Comparison of ENCODE assay signal across 16 mouse cellular contexts in the genomic region with DNA sequence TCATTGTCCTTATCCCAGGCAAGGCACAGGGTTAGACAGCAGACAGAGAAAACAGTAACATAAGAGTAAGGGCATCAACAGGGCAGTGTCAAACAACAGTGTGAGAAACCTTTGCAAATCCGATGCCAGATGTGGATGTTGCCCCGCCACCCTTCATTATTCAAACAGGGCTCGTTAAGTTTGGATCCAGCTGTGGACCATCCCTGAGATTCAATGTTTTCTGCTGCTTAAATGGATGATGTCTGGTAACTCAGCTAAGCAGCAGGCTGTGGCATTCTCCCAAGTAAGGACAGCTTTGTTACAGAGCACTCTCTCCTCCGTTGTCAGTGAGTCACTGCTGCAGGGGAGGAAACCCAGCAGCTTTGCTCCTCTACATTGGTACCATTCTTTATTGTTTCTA. TPM values are rescaled to one million over a fixed set of nuclear protein-coding genes. Genes with fewer than 3 reads are reported as not detected.
DNase-seq lines count a peak whose midpoint lies in the region; ATAC-seq lines count a peak whose summit lies in the region.
"Had no signal": no experiment of that assay in that cellular context is flagged by ENCODE, and none has a peak within 500 bp of the region (broad histone marks: within the 10 kb centered on the region; RNA-seq: fewer than 3 reads in every experiment).

No protein-coding gene starts in this region.

- ATAC-seq in neural tube, embryonic 15.5 days (ENCODE audit: low FRiP score) = no peak
- ATAC-seq: intestine, embryonic 15.5 days had no signal

- peaks cover 48% of the 10 kb centered on the region for H3K36me3 ChIP-seq in neural tube, embryonic 15.5 days

- no peak overlapping the region for H3K9ac ChIP-seq in neural tube, embryonic 15.5 days (replicated peaks)
- H3K9ac ChIP-seq: heart, embryonic 15.5 days; hindbrain, embryonic 13.5 days; intestine, embryonic 15.5 days; liver, embryonic 15.5 days had no signal

- DNase-seq in kidney, adult 18-20 months = peak; percentile 1
- no peak for DNase-seq in kidney, postnatal 14 days
- DNase-seq in right cerebral cortex, adult 2 months (ENCODE audit: low spot score in 2 of 2) = peak; percentile 64 to 69
- no peak for DNase-seq in right cerebral cortex, postnatal 10 days (ENCODE audit: low spot score in 2 of 2)
- DNase-seq in left cerebral cortex, adult 18-20 months (ENCODE audit: low spot score in 2 of 2) = peak; percentile 55 to 69
- no peak for DNase-seq in kidney, postnatal 36 days
- DNase-seq: cerebellum, adult 18-20 months; kidney, postnatal 10 days; lung, postnatal 14 days; retina, postnatal 1 day had no signal

- H3K4me3 ChIP-seq in neural tube, embryonic 15.5 days (replicated peaks) = no peak overlapping the region
- H3K4me3 ChIP-seq: heart, embryonic 15.5 days; hindbrain, embryonic 13.5 days; intestine, embryonic 15.5 days; liver, embryonic 15.5 days had no signal

- no peaks in the 10 kb centered on the region for H3K9me3 ChIP-seq in neural tube, embryonic 15.5 days (replicated peaks)
- H3K9me3 ChIP-seq: heart, embryonic 15.5 days; hindbrain, embryonic 13.5 days; intestine, embryonic 15.5 days; liver, embryonic 15.5 days had no signal

- 78% methylated on average over 4 of the region's 4 CpGs for WGBS in neural tube, embryonic 15.5 days

- H3K27me3 ChIP-seq in neural tube, embryonic 15.5 days (replicated peaks) = no peaks in the 10 kb centered on the region
- H3K27me3 ChIP-seq: heart, embryonic 15.5 days; hindbrain, embryonic 13.5 days; intestine, embryonic 15.5 days; liver, embryonic 15.5 days had no signal

- H3K27ac ChIP-seq in neural tube, embryonic 15.5 days (replicated peaks) = no peak overlapping the region
- H3K27ac ChIP-seq: heart, embryonic 15.5 days; hindbrain, embryonic 13.5 days; intestine, embryonic 15.5 days; liver, embryonic 15.5 days had no signal

- H3K4me1 ChIP-seq in neural tube, embryonic 15.5 days = no peaks in the 10 kb centered on the region
- H3K4me1 ChIP-seq: heart, embryonic 15.5 days; hindbrain, embryonic 13.5 days; intestine, embryonic 15.5 days had no signal

- no peak overlapping the region for H3K4me2 ChIP-seq in neural tube, embryonic 15.5 days
- H3K4me2 ChIP-seq: heart, embryonic 15.5 days; hindbrain, embryonic 13.5 days; intestine, embryonic 15.5 days; liver, embryonic 15.5 days had no signal

RNA-seq across cellular contexts. Expression of a gene that starts 25.9 kb away (rescaled TPM):
- 10 to 100 TPM; 69.0 to 71.1 TPM for total RNA-seq in left cerebral cortex, adult 18-20 months (2021)
- 18.9 and 22.4 TPM in 2 replicates for polyA plus RNA-seq in neural tube, embryonic 15.5 days (2015; fragmentation: Nextera tagmentation; extraction: Ambion mirVana)

RNA-seq across cellular contexts. Expression of a gene that starts 49.3 kb away (rescaled TPM):
- 100 to 1,000 TPM; 393 to 415 TPM for total RNA-seq in left cerebral cortex, adult 18-20 months (2021)
- polyA plus RNA-seq in neural tube, embryonic 15.5 days (2015; fragmentation: Nextera tagmentation; extraction: Ambion mirVana) = 54.9 and 55.3 TPM in 2 replicates

RNA-seq across cellular contexts. Expression of a gene that starts 55.8 kb away (rescaled TPM):
- total RNA-seq in left cerebral cortex, adult 18-20 months (2021) = 10 to 100 TPM; 34.2 to 35.5 TPM
- polyA plus RNA-seq in neural tube, embryonic 15.5 days (2015; fragmentation: Nextera tagmentation; extraction: Ambion mirVana) = 2.4 and 3.6 TPM in 2 replicates
- total RNA-seq: monocyte, adult 5-6 weeks had no signal

Comparison
In these comparisons a context has a peak if more than half of its experiments do, and no peak if none do; other contexts are left out.
1. DNase-seq: peak in kidney, adult 18-20 months (single experiment), right cerebral cortex, adult 2 months (2 of 2) and left cerebral cortex, adult 18-20 months (2 of 2); none in kidney, postnatal 14 days (single experiment), right cerebral cortex, postnatal 10 days (0 of 2) and kidney, postnatal 36 days (0 of 2).